Mouse (Mus musculus) ZHBTc4 (cell line): ENCODE measurements at regions not wholly inside any gene's neighbourhood (a gene's known extent, or its start where the extent isn't known, plus 50 kb on each side); places are given as distances from the start of the nearest gene placed in this dataset.
A peak's percentile ranks its signal among the peaks of the same experiment; 100 is the strongest.

Source experiments
- DNase-seq: peaks from one replicate; pipeline ENCODE4 v3.0.0-alpha.2; 2011; ENCODE audit warnings: low read depth, low spot score

- DNase-seq: peak; percentile 50
Measured at GRCm38 (mm10) chr16:12359116-12359515, 375.2 kb downstream of the Shisa9 start.

- no peak for DNase-seq
Measured at GRCm38 (mm10) chr16:12389545-12389944, 405.6 kb downstream of the Shisa9 start.

GRCm38 (mm10) chr16:12435697-12436221 lies 451.8 kb downstream of the Shisa9 start:
- DNase-seq: no peak

GRCm38 (mm10) chr16:12438622-12439021 lies 454.7 kb downstream of the Shisa9 start:
- DNase-seq: no peak

- DNase-seq: no peak
Measured at GRCm38 (mm10) chr16:12454791-12455190, 470.9 kb downstream of the Shisa9 start.
